Mouse (Mus musculus) stomach, postnatal 0 days (tissue): ENCODE measurements around the gene Reps2. TPM values are rescaled to one million over a fixed set of nuclear protein-coding genes. Genes with fewer than 3 reads are reported as not detected.

Experiments
- ATAC-seq: fragments of 200-750 bp; cut with Nextera tagmentation; 2 replicates; pipeline ENCODE4 v1.8.0; 2017; ENCODE audit not compliant: low FRiP score, low TSS enrichment
- DNase-seq: peaks from one replicate; pipeline ENCODE4 v3.0.0-alpha.2; 2016; ENCODE audit warnings: low spot score
- H3K27ac ChIP-seq: fragments of 300-500 bp; sonication (generic); replicated peaks from 2 replicates; pipeline ENCODE4 v1.5.1; 2014; ENCODE audit warnings: mild to moderate bottlenecking, control low read depth
- H3K27me3 ChIP-seq: fragments of 300-500 bp; sonication (generic); 2 replicates; pipeline ENCODE4 v1.6.1; 2014; ENCODE audit warnings: low read length; ENCODE audit not compliant: control insufficient read depth, insufficient read depth
- H3K36me3 ChIP-seq: fragments of 300-500 bp; sonication (generic); 2 replicates; pipeline ENCODE4 v1.6.1; 2014; ENCODE audit warnings: low read length, mixed read lengths; ENCODE audit not compliant: control insufficient read depth, insufficient read depth
- H3K4me1 ChIP-seq: fragments of 300-500 bp; sonication (generic); replicated peaks from 2 replicates; pipeline ENCODE4 v1.6.1; 2014; ENCODE audit warnings: antibody characterized with exemption; ENCODE audit not compliant: control insufficient read depth, insufficient read depth
- H3K4me2 ChIP-seq: fragments of 300-500 bp; sonication (generic); replicated peaks from 2 replicates; pipeline ENCODE4 v1.6.1; 2014; ENCODE audit warnings: low read depth, mild to moderate bottlenecking, control low read depth, moderate library complexity
- H3K4me3 ChIP-seq: fragments of 300-500 bp; sonication (generic); 2 replicates; pipeline ENCODE4 v1.5.1; 2014; ENCODE audit warnings: low read depth, low read length, control low read depth
- H3K9ac ChIP-seq: fragments of 300-500 bp; sonication (generic); 2 replicates; pipeline ENCODE4 v1.6.1; 2014; ENCODE audit warnings: mild to moderate bottlenecking, low read length, control low read depth, mixed read lengths
- H3K9me3 ChIP-seq: fragments of 300-500 bp; sonication (generic); 2 replicates; pipeline ENCODE4 v1.6.1; 2016; ENCODE audit warnings: low read length; ENCODE audit not compliant: control insufficient read depth
- CTCF ChIP-seq: IDR thresholded peaks from 2 replicates; pipeline ENCODE4 v1.5.1; 2016; ENCODE audit warnings: antibody characterized with exemption, low read depth, mild to moderate bottlenecking, moderate library complexity
- EP300 ChIP-seq: optimal IDR thresholded peaks from 2 replicates; pipeline ENCODE3; 2016; ENCODE audit warnings: antibody characterized with exemption
- WGBS: fragments of 180-500 bp; shearing (Covaris S2); extraction: QIAGEN DNeasy Blood & Tissue Kit; methylation state at CpG from one replicate; pipeline ENCODE4 v1.1.7; 2014; 5-methylcytosine and 5-hydroxymethylcytosine counted together
- polyA plus RNA-seq: library from polyadenylated mRNA; unstranded; fragments of >200 nt; fragmentation: Nextera tagmentation; extraction: Ambion mirVana; gene quantifications from 2 replicates; pipeline ENCODE4 v1.2.1, GENCODE M21; 2015

Reps2 gene
- polyA plus RNA-seq, 1 experiment from 2014 or later = 0.72 TPM

- Histone ChIP-seq H3K9me3 (no peaks in the 10 kb centered on the region), H3K27me3 (no peaks in the 10 kb centered on the region), H3K27ac (no peak overlapping the region), H3K4me2 (no peak overlapping the region), H3K4me3 (no peak overlapping the region), H3K4me1 (no peaks in the 10 kb centered on the region), H3K36me3 (no peaks in the 10 kb centered on the region), H3K9ac (no peak overlapping the region)
- DNase-seq (no peak), ATAC-seq (no peak)
- TF ChIP-seq EP300 (no peak), CTCF (no peak)
- 81% methylated on average over 1 of the region's 1 CpGs for WGBS
Observed at GRCm38 (mm10) chrX:162443387-162443786, 200.1 kb downstream of the Reps2 start.

GRCm38 (mm10) chrX:162442970-162443369 is 200.5 kb downstream of the Reps2 start:
- 41% methylated on average over 1 of the region's 1 CpGs for WGBS
- DNase-seq (no peak), ATAC-seq (no peak)
- Histone ChIP-seq H3K27me3 (no peaks in the 10 kb centered on the region), H3K9ac (no peak overlapping the region), H3K4me3 (no peak overlapping the region), H3K4me1 (no peaks in the 10 kb centered on the region), H3K9me3 (no peaks in the 10 kb centered on the region), H3K27ac (no peak overlapping the region), H3K4me2 (no peak overlapping the region), H3K36me3 (no peaks in the 10 kb centered on the region)
- TF ChIP-seq EP300 (no peak), CTCF (no peak)

- Histone ChIP-seq H3K27ac (no peak overlapping the region), H3K4me2 (no peak overlapping the region), H3K27me3 (no peaks in the 10 kb centered on the region), H3K9ac (no peak overlapping the region), H3K9me3 (no peaks in the 10 kb centered on the region), H3K4me3 (no peak overlapping the region), H3K36me3 (no peaks in the 10 kb centered on the region), H3K4me1 (no peaks in the 10 kb centered on the region)
- TF ChIP-seq CTCF = no peak
- no peak for TF ChIP-seq EP300
- no peak for DNase-seq
- no peak for ATAC-seq
- 69% methylated on average over 5 of the region's 5 CpGs for WGBS
Observed at GRCm38 (mm10) chrX:162432776-162433543, 210.5 kb downstream of the Reps2 start.

- DNase-seq (no peak), ATAC-seq (no peak)
- Histone ChIP-seq H3K27ac (no peak overlapping the region), H3K27me3 (no peaks in the 10 kb centered on the region), H3K9me3 (no peaks in the 10 kb centered on the region), H3K36me3 (no peaks in the 10 kb centered on the region), H3K4me1 (no peaks in the 10 kb centered on the region), H3K4me3 (no peak overlapping the region), H3K4me2 (no peak overlapping the region), H3K9ac (no peak overlapping the region)
- WGBS = 54% methylated on average over 2 of the region's 3 CpGs
- TF ChIP-seq CTCF (no peak), EP300 (no peak)
Observed at GRCm38 (mm10) chrX:162427698-162428097, 215.8 kb downstream of the Reps2 start.

- 55% methylated on average over 3 of the region's 3 CpGs for WGBS
- DNase-seq (no peak), ATAC-seq (no peak)
- no peak overlapping the region for H3K4me2 ChIP-seq
- H3K4me3 ChIP-seq = no peak overlapping the region
- H3K4me1 ChIP-seq = no peaks in the 10 kb centered on the region
- no peak overlapping the region for H3K27ac ChIP-seq
- H3K9ac ChIP-seq = no peak overlapping the region
- no peaks in the 10 kb centered on the region for H3K36me3 ChIP-seq
- no peak for TF ChIP-seq CTCF
- TF ChIP-seq EP300 = no peak
- H3K9me3 ChIP-seq = no peaks in the 10 kb centered on the region
- H3K27me3 ChIP-seq = no peaks in the 10 kb centered on the region
Observed at GRCm38 (mm10) chrX:162419431-162419830, 224.0 kb downstream of the Reps2 start.

- ATAC-seq (no peak), DNase-seq (no peak)
- Histone ChIP-seq H3K27me3 (no peaks in the 10 kb centered on the region), H3K36me3 (no peaks in the 10 kb centered on the region), H3K4me2 (no peak overlapping the region), H3K9ac (no peak overlapping the region), H3K4me1 (no peaks in the 10 kb centered on the region), H3K4me3 (no peak overlapping the region), H3K9me3 (no peaks in the 10 kb centered on the region), H3K27ac (no peak overlapping the region)
- WGBS = 84% methylated on average over 2 of the region's 2 CpGs
- TF ChIP-seq EP300 = no peak
- TF ChIP-seq CTCF = no peak
Observed at GRCm38 (mm10) chrX:162413124-162413523, 230.3 kb downstream of the Reps2 start.
